Mouse (Mus musculus): ENCODE measurements at regions not wholly inside any gene's neighbourhood (a gene's known extent, or its start where the extent isn't known, plus 50 kb on each side); places are given as distances from the start of the nearest gene placed in this dataset.

DNA sequence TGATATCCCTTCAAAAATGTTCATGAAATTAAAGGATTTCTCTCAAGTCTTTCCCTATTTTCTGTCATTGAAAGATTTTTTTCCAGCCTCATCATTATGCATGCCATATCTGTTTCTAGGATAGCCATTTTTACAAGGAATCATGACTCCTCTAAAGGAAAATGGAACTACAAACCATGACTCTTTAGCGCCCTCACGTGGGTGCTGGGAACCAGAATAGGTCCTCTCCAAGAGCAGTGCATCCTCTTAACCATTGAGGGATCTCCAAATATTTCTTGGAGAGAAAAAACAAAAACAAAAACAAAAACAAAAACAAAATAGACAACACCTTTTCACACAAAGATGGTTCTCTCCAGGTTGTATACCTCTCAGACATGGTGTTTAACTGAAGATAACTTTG is 172.0 kb upstream of the Adgrl4 start:
- TF ChIP-seq POLR2A (IDR thresholded peaks at IDR 0.05; ENCODE audit: insufficient read depth, low read length): no peak
- TF ChIP-seq EP300 (IDR thresholded peaks at IDR 0.05; ENCODE audit: insufficient read depth, low read depth, low read length): no peak
